ENCODE assay signal across 7 mouse cellular contexts in the genomic region with DNA sequence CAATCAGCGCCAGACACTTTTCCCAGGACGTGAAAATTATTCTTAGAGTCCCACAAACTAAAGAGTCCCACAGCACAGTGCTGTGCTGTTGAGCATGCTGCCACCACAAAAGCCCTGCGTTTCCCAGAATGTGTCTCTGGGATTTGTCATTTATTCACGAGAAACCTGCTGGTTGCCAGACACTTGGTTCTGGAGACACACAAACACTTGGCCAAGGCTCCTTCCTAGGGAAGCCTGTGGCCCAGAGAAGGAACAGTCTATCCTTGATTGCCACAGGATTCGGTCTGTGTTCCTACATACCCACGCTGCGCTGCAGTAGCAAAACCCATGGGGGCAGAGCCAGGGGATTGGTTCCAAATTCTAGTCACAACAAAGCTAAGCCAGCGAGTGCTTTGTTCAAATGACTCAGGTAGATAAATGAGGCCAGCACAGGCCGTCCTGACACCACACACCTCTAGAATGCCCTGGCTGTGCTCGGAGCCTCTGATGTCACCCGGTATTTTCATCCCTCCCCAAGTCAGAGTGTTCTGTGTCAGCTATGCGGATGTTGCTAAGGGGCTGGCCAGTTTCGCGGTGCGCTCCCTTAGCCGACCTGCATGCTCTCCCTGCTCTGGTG.
DNase-seq lines count a peak whose midpoint lies in the region; ATAC-seq and TF ChIP-seq lines count a peak whose summit lies in the region.

No protein-coding gene starts in this region.

- no peak for ATAC-seq in liver, postnatal 0 days
- no peak for ATAC-seq in liver, embryonic 11.5 days (replicated peaks; ENCODE audit: low FRiP score)
- ATAC-seq in forebrain, embryonic 11.5 days (replicated peaks; ENCODE audit: low FRiP score) = no peak; the same call in 1 of the 2 replicates
- peak; percentile 35 for ATAC-seq in hindbrain, embryonic 12.5 days (ENCODE audit: low FRiP score)
- ATAC-seq in midbrain, embryonic 12.5 days (ENCODE audit: low FRiP score, low read depth) = peak; percentile 17; the same call in 1 of the 2 replicates

- TF ChIP-seq CTCF in liver, postnatal 0 days (IDR thresholded peaks at IDR 0.05; ENCODE audit: low read depth) = no peak

- H3K4me2 ChIP-seq in liver, postnatal 0 days (ENCODE audit: low read depth, low read length) = 0 out of 2 replicates have a peak overlapping the region, but pooled peaks have one; percentile 18
- no peak overlapping the region for H3K4me2 ChIP-seq in liver, embryonic 11.5 days
- H3K4me2 ChIP-seq in forebrain, embryonic 11.5 days (ENCODE audit: low read depth, low read length, severe bottlenecking) = peak overlapping the region; percentile 19; the same call in 1 of the 2 replicates
- H3K4me2 ChIP-seq in hindbrain, embryonic 12.5 days (replicated peaks) = peak overlapping the region; percentile 25
- H3K4me2 ChIP-seq in midbrain, embryonic 12.5 days (replicated peaks) = peak overlapping the region; percentile 43

- no peaks in the 10 kb centered on the region for H3K9me3 ChIP-seq in liver, postnatal 0 days (ENCODE audit: low read length)
- no peaks in the 10 kb centered on the region for H3K9me3 ChIP-seq in liver, embryonic 11.5 days (ENCODE audit: control insufficient read depth, low read length)
- no peaks in the 10 kb centered on the region for H3K9me3 ChIP-seq in forebrain, embryonic 11.5 days (ENCODE audit: control insufficient read depth, low read length)
- H3K9me3 ChIP-seq in hindbrain, embryonic 12.5 days (replicated peaks) = no peaks in the 10 kb centered on the region
- no peaks in the 10 kb centered on the region for H3K9me3 ChIP-seq in midbrain, embryonic 12.5 days

- H3K4me1 ChIP-seq in liver, postnatal 0 days (ENCODE audit: insufficient read depth) = peaks cover 5% of the 10 kb centered on the region
- peaks cover 7% of the 10 kb centered on the region for H3K4me1 ChIP-seq in liver, embryonic 11.5 days (replicated peaks; ENCODE audit: control insufficient read depth, insufficient read depth, low read length)
- H3K4me1 ChIP-seq in forebrain, embryonic 11.5 days (replicated peaks; ENCODE audit: control insufficient read depth, insufficient read depth, low read length) = peaks cover 11% of the 10 kb centered on the region
- peaks cover 27% of the 10 kb centered on the region for H3K4me1 ChIP-seq in hindbrain, embryonic 12.5 days
- H3K4me1 ChIP-seq in midbrain, embryonic 12.5 days = peaks cover 36% of the 10 kb centered on the region

- no peaks in the 10 kb centered on the region for H3K36me3 ChIP-seq in liver, postnatal 0 days (replicated peaks; ENCODE audit: insufficient read depth, low read length)
- H3K36me3 ChIP-seq in liver, embryonic 11.5 days (ENCODE audit: control insufficient read depth, insufficient read depth, low read length) = no peaks in the 10 kb centered on the region
- H3K36me3 ChIP-seq in forebrain, embryonic 11.5 days (ENCODE audit: control insufficient read depth, insufficient read depth, low read length) = no peaks in the 10 kb centered on the region
- no peaks in the 10 kb centered on the region for H3K36me3 ChIP-seq in hindbrain, embryonic 12.5 days
- H3K36me3 ChIP-seq in midbrain, embryonic 12.5 days = no peaks in the 10 kb centered on the region

- H3K27me3 ChIP-seq in liver, postnatal 0 days (ENCODE audit: insufficient read depth, low read length) = no peaks in the 10 kb centered on the region
- H3K27me3 ChIP-seq in liver, embryonic 11.5 days (replicated peaks; ENCODE audit: control insufficient read depth, insufficient read depth, low read length) = no peaks in the 10 kb centered on the region
- no peaks in the 10 kb centered on the region for H3K27me3 ChIP-seq in forebrain, embryonic 11.5 days (ENCODE audit: control insufficient read depth, insufficient read depth, low read length)
- peaks cover 10% of the 10 kb centered on the region; the same call in 1 of the 2 replicates for H3K27me3 ChIP-seq in hindbrain, embryonic 12.5 days
- H3K27me3 ChIP-seq in midbrain, embryonic 12.5 days = peaks cover 37% of the 10 kb centered on the region

- H3K27ac ChIP-seq in liver, postnatal 0 days (ENCODE audit: low read depth) = no peak overlapping the region
- H3K27ac ChIP-seq in liver, embryonic 11.5 days (ENCODE audit: low read depth, low read length) = no peak overlapping the region
- H3K27ac ChIP-seq in forebrain, embryonic 11.5 days (ENCODE audit: low read depth, low read length) = no peak overlapping the region
- no peak overlapping the region for H3K27ac ChIP-seq in hindbrain, embryonic 12.5 days
- no peak overlapping the region for H3K27ac ChIP-seq in midbrain, embryonic 12.5 days (replicated peaks)

- H3K9ac ChIP-seq in liver, postnatal 0 days (replicated peaks) = no peak overlapping the region
- H3K9ac ChIP-seq in liver, embryonic 11.5 days (ENCODE audit: low read depth, low read length) = no peak overlapping the region
- H3K9ac ChIP-seq in forebrain, embryonic 11.5 days (ENCODE audit: low read length) = no peak overlapping the region
- no peak overlapping the region for H3K9ac ChIP-seq in hindbrain, embryonic 12.5 days
- H3K9ac ChIP-seq in midbrain, embryonic 12.5 days (replicated peaks) = no peak overlapping the region; the same call in 1 of the 2 replicates

- no peak overlapping the region for H3K4me3 ChIP-seq in liver, postnatal 0 days (ENCODE audit: low read depth, low read length)
- no peak overlapping the region for H3K4me3 ChIP-seq in liver, embryonic 11.5 days (ENCODE audit: low read depth, low read length)
- no peak overlapping the region for H3K4me3 ChIP-seq in forebrain, embryonic 11.5 days (ENCODE audit: low read depth, low read length)
- no peak overlapping the region for H3K4me3 ChIP-seq in hindbrain, embryonic 12.5 days
- peak overlapping the region; percentile 1; the same call in 1 of the 2 replicates for H3K4me3 ChIP-seq in midbrain, embryonic 12.5 days

- no peak for DNase-seq in liver, postnatal 0 days
- DNase-seq in liver, embryonic 11.5 days (ENCODE audit: low spot score) = no peak
- DNase-seq in forebrain, embryonic 11.5 days (ENCODE audit: low spot score) = no peak
- no peak for DNase-seq in thymus, postnatal 4 days
- DNase-seq in embryo, embryonic 11 days = no peak

- WGBS in liver, postnatal 0 days (ENCODE audit: insufficient replicate concordance) = 57% methylated on average over 16 of the region's 16 CpGs
- 52% methylated on average over 16 of the region's 16 CpGs for WGBS in liver, embryonic 11.5 days
- 43% methylated on average over 16 of the region's 16 CpGs for WGBS in forebrain, embryonic 11.5 days
- WGBS in hindbrain, embryonic 12.5 days = 49% methylated on average over 16 of the region's 16 CpGs
- WGBS in midbrain, embryonic 12.5 days = 44% methylated on average over 16 of the region's 16 CpGs

- no peak for TF ChIP-seq EP300 in liver, postnatal 0 days (IDR thresholded peaks at IDR 0.05; ENCODE audit: low read depth)

Comparison
In these comparisons a context has a peak if more than half of its experiments do, and no peak if none do; other contexts are left out.
1. ATAC-seq: peak in hindbrain, embryonic 12.5 days (single experiment) and midbrain, embryonic 12.5 days (single experiment); none in liver, postnatal 0 days (single experiment), liver, embryonic 11.5 days (single experiment) and forebrain, embryonic 11.5 days (single experiment).